Mouse (Mus musculus) heart, adult 10 weeks (tissue): ENCODE measurements around the gene Txn2. TPM values are rescaled to one million over a fixed set of nuclear protein-coding genes. Genes with fewer than 3 reads are reported as not detected.

ENCODE experiments used
- polyA plus RNA-seq: library from polyadenylated mRNA; stranded (reverse); fragments of 350-450 nt; fragmentation: Illumina TruSeq; extraction: RNeasy Lipid Tissue Mini Kit (QIAGEN cat#74804); gene quantifications from one replicate; pipeline ENCODE4 v1.2.3, GENCODE M21; 2014; ENCODE audit warnings: low read depth, low replicate concordance

Gene Txn2
- 377 TPM for polyA plus RNA-seq

DNA sequence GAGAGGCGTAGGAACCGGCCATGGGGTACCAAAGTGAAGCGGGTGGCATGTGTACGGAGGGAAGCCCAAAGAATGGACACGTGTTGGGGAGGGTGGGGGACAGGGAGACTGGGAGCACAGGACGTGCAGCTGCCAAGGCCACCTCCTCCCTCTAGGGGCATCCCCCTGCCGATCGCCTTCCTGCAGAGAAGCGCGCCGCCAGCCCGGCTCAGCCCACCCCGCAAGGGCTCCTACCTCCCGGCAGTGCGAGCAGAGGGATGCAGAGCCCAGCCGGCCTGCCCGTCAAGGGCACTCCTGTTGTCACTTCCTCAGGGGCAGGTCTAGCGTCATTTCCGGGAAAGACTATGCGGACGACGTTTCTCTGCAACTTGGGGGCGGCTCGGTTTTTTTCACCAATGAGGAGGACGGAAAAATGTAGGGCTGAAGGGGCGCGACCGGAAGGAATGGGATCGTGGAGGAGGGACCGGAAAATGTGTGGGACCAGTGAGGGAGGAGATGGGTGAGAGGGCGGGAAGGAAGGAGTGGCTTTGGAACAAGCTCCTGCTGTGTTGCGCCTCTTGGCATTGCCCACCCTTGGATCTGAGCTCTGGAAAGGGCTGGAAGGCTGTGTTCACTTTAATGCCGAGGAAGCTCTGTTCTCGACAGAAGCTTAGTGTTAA is at the start of gene Txn2:
Txn2 (minus strand) TSS at position 334 of the 659 bp plus-strand sequence.

GRCm38 (mm10) chr15:77970470-77971292 is 41.9 kb upstream of the Txn2 start, which contains the start of gene Eif3d:
Gene Eif3d (minus strand): TSS chr15:77970813.

GRCm38 (mm10) chr15:77956404-77956901 is 27.6 kb upstream of the Txn2 start, which contains the start of gene Foxred2:
Gene Foxred2 (minus strand): TSS chr15:77956722.

Other genes with a start within 250 kb of the Txn2 start
- gene Apol7e, start 230.1 kb downstream of the Txn2 start, polyA plus RNA-seq, result not detected
- gene Apol9b, start 200.0 kb downstream of the Txn2 start, polyA plus RNA-seq, result 1.0 TPM
- gene Apol8, start 172.0 kb downstream of the Txn2 start, polyA plus RNA-seq, result not detected
- 40.0 TPM for gene Myh9, start 86.8 kb downstream of the Txn2 start, polyA plus RNA-seq
- 0.79 TPM for gene Foxred2, start 27.7 kb upstream of the Txn2 start, polyA plus RNA-seq
- gene Eif3d, start 41.8 kb upstream of the Txn2 start, polyA plus RNA-seq, result 70.0 TPM
- not detected for gene Cacng2, start 191.0 kb upstream of the Txn2 start, polyA plus RNA-seq
- 13.9 TPM for gene Ift27, start 245.1 kb upstream of the Txn2 start, polyA plus RNA-seq